Mouse (Mus musculus) v-Abl transformed pro-B cells (cell line): ENCODE data around the gene Mgat4a.
"Not testable (repeated sequence)": the region's sequence is repeated elsewhere in the genome, so short reads cannot be mapped to it uniquely, and the experiment has no call there.

Source experiments
- in situ Hi-C, 2 experiments: fragments of 400-800 bp; cut with MboI; formaldehyde crosslinking; loops; one replicate each; pipeline ENCODE4 v1.15.1; 2025; ENCODE audit not compliant: unreplicated experiment in 2 of 2

Mgat4a gene

DNA sequence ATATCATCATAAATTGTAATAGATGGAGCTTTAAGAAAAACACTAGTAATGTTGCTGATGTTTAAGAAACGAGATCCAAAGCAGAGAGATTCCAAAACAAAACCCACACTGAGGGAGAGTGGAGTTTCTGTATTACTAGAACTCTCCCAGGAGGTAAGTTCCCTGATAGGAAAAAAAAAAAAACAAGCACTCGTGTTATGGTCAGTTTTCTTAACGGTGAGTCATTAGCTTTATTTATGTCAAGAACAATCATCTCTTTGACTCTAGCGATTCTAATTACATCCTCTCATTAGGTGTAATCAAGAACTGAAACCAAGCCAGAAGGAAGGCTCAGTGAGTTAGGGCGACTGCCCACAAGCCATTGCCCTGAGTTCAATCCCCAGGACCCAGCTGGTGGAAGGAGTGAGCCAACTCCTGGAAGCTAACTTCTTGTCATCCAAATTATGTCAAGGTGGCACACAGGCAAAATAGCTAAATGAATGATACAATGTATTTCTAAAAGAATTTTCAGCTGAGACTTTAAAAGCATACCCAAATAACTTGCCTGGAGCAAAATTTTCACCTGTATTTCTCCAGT is 6.2 kb downstream of the Mgat4a start:
- in situ Hi-C loops = loop anchor here (5.0 to 10.0 kb wide), 3 partner anchors 37 to 260 kb away; no protein-coding TSS in a partner anchor

DNA sequence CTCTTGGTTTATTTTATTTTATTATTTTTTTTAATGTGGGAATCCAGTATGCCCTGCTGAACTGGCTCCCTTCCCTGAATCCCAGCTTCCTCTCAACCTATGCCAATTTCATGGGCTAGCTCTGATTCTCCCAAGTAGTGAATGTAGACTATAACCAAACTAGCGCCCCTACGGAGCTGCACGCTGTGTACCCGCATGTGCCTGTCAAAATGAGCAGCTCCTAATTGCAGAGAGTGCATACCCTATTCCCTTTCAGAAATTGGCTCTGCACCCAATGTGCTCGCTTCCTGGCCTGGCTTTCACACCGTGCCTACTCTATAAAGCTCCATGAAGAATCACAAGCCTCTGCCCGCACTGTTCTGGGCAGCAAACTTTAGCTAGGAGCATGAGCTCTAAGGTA is 7.6 kb downstream of the Mgat4a start:
- in situ Hi-C loops = loop anchor here (5.0 to 10.0 kb wide), 2 partner anchors 36 to 258 kb away; no protein-coding TSS in a partner anchor

- in situ Hi-C loops = loop anchor here (5.0 to 10.0 kb wide), 2 partner anchors 35 to 258 kb away; no protein-coding TSS in a partner anchor
These were observed 8.3 kb downstream of the Mgat4a start for GRCm38 (mm10) chr1:37532533-37532840.

DNA sequence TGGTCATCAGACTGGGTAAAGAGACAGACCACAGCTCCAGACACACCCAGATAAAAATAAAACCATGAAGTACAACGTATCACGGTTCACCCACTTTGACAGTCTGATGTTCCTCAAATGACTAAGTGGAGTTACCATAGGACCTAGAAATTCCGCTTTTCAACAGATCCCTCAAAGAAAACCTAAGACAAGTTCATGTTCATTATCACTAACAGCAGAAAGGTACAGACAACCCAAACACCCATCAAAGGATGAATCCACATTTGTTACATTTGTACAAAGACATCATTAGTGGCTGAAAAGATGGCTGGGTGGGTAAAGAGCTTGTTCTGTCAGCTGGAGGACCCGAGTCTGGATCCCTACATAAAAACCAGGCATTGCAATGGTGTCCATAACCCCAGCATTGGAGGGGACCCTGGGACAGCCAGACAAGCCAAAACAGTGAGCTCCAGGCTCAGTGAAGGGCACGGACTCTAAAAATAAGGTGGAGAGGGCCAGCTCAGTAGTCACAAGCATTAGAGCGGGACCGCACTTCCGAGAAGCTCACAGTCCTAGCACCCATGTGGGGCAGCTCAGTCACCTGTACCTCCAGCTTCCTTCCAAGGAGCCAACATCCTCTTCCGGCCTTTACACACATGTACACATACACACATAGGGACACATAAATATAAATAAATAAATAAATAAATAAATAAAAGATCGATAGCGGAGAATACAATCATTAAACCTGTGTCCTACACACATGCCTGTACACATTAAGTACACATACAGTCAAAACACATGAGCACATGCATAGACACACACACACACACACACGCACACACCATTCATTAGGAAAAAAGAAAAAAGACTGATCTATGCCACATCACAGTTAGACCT is 8.9 kb downstream of the Mgat4a start:
- in situ Hi-C loops = loop anchor here (5.0 to 10.0 kb wide), 2 partner anchors 35 to 257 kb away; no protein-coding TSS in a partner anchor

- in situ Hi-C loops = loop anchor here (5.0 to 10.0 kb wide), 2 partner anchors 33 to 255 kb away; no protein-coding TSS in a partner anchor
These were observed 10.8 kb downstream of the Mgat4a start for GRCm38 (mm10) chr1:37530061-37530460.

GRCm38 (mm10) chr1:37526257-37526656 is 14.6 kb downstream of the Mgat4a start:
- in situ Hi-C loops = no loop called here

DNA sequence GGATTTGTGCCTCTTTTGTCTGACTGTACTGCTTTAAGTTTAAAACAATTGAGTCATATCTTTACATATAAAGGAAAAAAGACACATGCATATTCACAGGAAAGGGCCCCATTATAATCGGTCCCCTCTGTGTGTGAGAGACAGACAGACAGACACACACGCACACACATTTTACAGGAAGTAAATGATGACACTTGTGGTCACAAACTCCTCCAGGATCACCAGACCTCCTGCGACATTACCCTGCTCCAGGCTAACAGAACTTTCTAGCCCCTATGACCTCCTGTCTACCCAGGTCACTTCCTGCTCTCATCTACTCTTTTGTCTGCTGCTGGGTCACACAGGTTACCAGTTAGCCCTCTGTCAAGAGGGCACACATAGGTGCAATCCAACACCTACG is 16.1 kb downstream of the Mgat4a start:
- in situ Hi-C loops = no loop called here

DNA sequence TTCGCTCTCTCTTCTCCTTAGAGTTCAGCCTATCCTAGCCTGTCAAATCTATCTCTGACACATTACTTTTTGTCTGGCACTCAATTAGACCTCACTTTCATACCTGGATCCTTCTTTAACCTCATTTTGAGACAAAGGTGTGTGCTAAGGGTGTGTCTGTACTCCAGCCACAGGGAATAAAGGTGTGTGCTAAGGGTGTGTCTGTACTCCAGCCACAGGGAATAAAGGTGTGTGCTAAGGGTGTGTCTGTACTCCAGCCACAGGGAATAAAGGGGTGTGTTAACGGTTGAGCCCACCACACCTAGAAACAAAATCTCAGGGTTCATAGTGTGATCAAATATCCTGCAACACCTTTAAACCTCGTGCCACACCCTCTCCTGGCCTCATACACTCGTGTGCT is 16.7 kb downstream of the Mgat4a start:
- in situ Hi-C loops = not testable (repeated sequence)

DNA sequence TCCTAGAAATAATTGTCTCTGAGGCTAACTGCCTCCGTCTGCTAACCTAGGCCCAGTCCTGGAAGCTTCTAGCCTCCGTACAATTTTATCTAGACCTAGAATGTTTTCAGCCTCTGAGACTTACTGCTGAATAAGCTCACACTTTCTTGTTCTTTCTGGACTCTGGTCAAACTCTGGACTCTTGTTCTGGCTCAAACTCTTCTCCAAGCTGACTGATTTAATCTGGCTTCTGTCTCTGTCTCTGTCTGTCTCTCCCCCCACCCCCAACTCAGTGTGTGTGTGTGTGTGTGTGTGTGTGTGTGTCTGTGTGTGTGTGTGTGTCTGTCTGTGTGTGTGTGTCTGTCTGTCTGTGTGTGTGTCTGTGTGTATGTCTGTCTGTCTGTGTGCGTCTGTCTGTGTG is 17.3 kb downstream of the Mgat4a start:
- in situ Hi-C loops = not testable (repeated sequence)

- in situ Hi-C loops = no loop called here
These were observed 18.7 kb downstream of the Mgat4a start for GRCm38 (mm10) chr1:37522101-37522500.

- in situ Hi-C loops = no loop called here
These were observed 22.0 kb downstream of the Mgat4a start for GRCm38 (mm10) chr1:37518791-37519190.

- in situ Hi-C loops = no loop called here
These were observed 22.6 kb downstream of the Mgat4a start for GRCm38 (mm10) chr1:37518124-37518720.

GRCm38 (mm10) chr1:37512961-37513431 is 27.8 kb downstream of the Mgat4a start:
- in situ Hi-C loops = no loop called here

DNA sequence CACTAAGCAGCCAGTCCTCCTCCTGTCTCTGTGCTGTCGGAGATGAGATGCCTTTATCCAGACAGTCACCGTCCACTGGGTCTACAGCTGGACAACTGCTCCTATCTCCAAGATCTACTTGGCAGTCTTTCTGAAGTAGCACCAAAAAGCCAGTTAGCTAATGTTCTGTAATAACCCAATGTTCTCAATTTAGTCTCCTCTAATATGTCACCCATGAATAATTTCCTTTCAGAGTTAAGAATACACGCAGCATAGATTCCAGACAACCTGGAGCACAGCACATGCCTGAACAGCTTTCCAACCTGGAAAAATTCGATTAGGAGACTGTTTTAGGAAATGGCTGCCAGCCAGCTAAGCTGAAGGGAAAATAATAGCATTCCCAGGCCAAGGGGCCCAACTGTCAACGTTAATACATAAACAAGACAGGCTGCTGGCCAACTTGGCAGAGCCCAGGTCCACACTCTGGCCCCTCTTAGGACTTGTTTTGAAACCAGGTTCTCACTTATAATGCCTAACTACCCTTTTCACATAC is 28.6 kb downstream of the Mgat4a start:
- in situ Hi-C loops = no loop called here

GRCm38 (mm10) chr1:37510193-37510592 is 30.6 kb downstream of the Mgat4a start:
- in situ Hi-C loops = no loop called here

DNA sequence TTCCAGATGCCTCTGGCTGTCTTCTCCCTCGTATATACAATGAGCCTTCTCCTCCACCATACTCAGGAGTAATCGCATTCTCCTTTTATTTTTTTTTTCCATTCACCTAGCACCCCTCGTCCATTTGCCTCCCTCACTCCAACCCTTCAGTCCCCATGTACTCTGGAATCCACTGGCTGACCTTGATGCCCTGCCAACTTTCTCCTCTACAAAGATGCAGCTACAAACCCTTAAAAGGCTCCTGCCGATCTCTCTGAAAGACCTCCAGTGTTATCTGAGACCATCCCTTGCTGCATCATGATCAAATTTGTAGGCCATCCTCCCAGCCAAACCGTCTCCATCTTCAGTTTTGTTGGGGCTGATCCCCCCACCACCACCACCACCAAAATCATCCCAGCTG is 31.4 kb downstream of the Mgat4a start:
- in situ Hi-C loops = no loop called here

DNA sequence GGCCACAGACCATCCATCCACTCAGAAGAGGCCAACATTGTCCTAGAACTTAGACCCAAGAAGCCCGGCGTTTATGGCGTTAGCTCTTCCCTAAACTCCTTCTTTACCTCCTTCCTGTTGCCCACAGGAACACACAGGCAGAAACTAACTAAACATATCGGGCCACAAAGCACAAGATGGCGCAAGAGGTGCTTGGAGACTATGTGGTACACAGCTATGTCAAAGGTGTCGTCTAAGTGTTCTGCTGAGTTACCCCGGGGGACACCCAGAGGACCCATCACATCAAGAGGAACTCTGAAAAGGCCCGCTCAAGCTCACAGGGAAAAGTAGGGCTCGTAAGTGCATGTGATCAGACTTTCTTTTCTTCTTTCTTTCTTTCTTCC is 35.5 kb downstream of the Mgat4a start:
- in situ Hi-C loops = no loop called here

DNA sequence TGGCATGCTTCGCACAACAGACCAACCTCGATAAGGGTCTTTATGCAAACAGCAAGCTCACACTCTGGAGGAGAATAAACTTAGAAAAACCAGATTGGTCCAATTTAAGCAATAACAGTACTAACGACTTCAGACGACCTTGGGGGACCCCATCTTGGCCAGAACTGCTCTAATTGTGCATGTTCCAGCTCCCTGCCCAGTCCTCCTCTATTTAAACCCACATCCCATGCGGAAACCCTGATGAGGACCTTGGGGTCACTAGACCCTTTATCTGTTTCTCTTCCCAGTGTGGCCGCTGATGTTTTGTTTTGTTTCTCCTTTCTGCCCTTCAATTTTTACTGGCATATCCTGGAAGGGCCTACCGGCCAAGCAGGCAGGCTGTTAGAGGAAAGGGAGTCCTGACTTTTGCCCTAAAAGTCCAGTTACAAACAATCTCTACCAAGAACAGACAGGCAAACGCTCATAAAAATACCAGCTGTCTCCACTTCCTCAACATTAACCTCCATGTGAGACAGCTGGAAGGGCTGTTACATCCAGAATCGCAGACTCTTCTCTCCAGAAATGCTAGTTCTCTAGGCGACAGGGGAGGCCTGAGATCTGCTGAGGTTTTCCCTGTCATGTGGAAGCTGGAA is 36.0 kb downstream of the Mgat4a start:
- in situ Hi-C loops = no loop called here

- in situ Hi-C loops = no loop called here
These were observed 37.2 kb downstream of the Mgat4a start for GRCm38 (mm10) chr1:37503656-37504055.

- in situ Hi-C loops = no loop called here
These were observed 38.5 kb downstream of the Mgat4a start for GRCm38 (mm10) chr1:37502354-37502753.

GRCm38 (mm10) chr1:37500723-37501122 is 40.1 kb downstream of the Mgat4a start:
- in situ Hi-C loops = no loop called here
